Mouse (Mus musculus): ENCODE measurements around the gene Galns. TPM values are rescaled to one million over a fixed set of nuclear protein-coding genes. Genes with fewer than 3 reads are reported as not detected.
"Not testable (repeated sequence)": the region's sequence is repeated elsewhere in the genome, so short reads cannot be mapped to it uniquely, and the experiment has no call there.

Gene Galns
- polyA plus RNA-seq, 1 experiment from 2014 or later, result 8.2 TPM

GRCm38 (mm10) chr8:122573577-122573976 is 37.7 kb downstream of the Galns start:
- Histone ChIP-seq H3K9ac (no peak overlapping the region), H3K9me3 (replicated peaks) (no peaks in the 10 kb centered on the region), H3K27ac (replicated peaks) (peak overlapping the region; percentile 80), H3K4me2 (0 out of 2 replicates have a peak overlapping the region, but pooled peaks have one; percentile 7), H3K36me3 (replicated peaks) (peaks cover 56% of the 10 kb centered on the region), H3K27me3 (no peaks in the 10 kb centered on the region; the same call in 1 of the 2 replicates), H3K4me1 (replicated peaks) (peaks cover 88% of the 10 kb centered on the region), H3K4me3 (replicated peaks) (no peak overlapping the region)
- ATAC-seq (ENCODE audit: insufficient read depth), result no peak
- 40% methylated on average over 9 of the region's 9 CpGs for WGBS (ENCODE audit: insufficient replicate concordance)

DNA sequence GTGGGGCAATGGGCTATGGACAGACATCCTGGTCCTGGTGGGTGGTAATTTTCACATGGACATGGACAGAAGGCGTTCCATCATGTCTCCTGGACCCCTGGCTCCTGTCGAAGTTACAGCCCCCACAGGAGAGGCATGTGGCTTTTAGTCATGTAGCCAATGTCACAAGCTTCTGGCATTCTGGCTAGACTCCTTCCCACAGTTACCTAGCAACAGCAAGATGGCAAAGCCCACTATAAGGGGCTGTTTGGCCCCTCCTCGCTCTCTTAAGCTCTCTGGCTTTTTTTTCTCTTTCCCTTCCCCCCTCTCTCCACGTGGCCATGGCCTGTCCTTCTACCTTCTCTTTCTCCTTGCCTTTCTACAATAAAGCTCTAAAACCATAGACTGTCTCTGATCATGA is 38.1 kb downstream of the Galns start:
- H3K9me3 ChIP-seq (replicated peaks); H3K9ac ChIP-seq; ATAC-seq (ENCODE audit: insufficient read depth); H3K4me3 ChIP-seq (replicated peaks); H3K27me3 ChIP-seq: not testable (repeated sequence)
- Histone ChIP-seq H3K4me1 (replicated peaks) (peaks cover 88% of the 10 kb centered on the region), H3K27ac (replicated peaks) (peak overlapping the region; percentile 80), H3K4me2 (0 out of 2 replicates have a peak overlapping the region, but pooled peaks have one; percentile 7), H3K36me3 (replicated peaks) (peaks cover 56% of the 10 kb centered on the region)
- 50% methylated on average over 4 of the region's 4 CpGs for WGBS (ENCODE audit: insufficient replicate concordance)

DNA sequence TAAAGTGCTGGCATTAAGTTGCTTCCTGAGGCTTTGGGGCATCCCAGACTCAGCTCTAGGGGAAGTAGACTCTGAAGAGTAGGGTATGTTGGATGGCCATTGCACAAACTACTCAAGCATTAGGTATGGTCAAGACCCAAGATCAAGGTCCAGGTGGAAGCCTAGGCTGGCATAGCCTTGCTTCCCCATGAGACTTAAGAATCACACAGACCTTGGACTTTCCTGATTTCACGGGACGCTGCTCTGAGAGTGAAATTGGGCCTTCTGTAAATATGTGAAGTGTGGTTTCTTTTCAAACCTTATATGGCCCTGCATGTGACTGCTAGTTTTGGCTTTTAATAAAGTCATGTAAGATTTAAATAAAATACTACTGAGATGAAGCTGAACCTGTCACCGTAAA is 38.5 kb downstream of the Galns start:
- peaks cover 56% of the 10 kb centered on the region for H3K36me3 ChIP-seq (replicated peaks)
- H3K4me2 ChIP-seq, result no peak overlapping the region
- no peaks in the 10 kb centered on the region for H3K27me3 ChIP-seq
- peaks cover 88% of the 10 kb centered on the region for H3K4me1 ChIP-seq (replicated peaks)
- no peak overlapping the region for H3K4me3 ChIP-seq (replicated peaks)
- no peak overlapping the region; the same call in 1 of the 2 replicates for H3K27ac ChIP-seq (replicated peaks)
- H3K9me3 ChIP-seq (replicated peaks), result no peaks in the 10 kb centered on the region
- 92% methylated on average over 3 of the region's 3 CpGs for WGBS (ENCODE audit: insufficient replicate concordance)
- no peak for ATAC-seq (ENCODE audit: insufficient read depth)
- H3K9ac ChIP-seq, result no peak overlapping the region

- no peak overlapping the region for H3K27ac ChIP-seq (replicated peaks)
- no peak for ATAC-seq (ENCODE audit: insufficient read depth)
- H3K9ac ChIP-seq, result no peak overlapping the region
- H3K27me3 ChIP-seq, result no peaks in the 10 kb centered on the region
- H3K36me3 ChIP-seq (replicated peaks), result peaks cover 56% of the 10 kb centered on the region
- no peak overlapping the region for H3K4me3 ChIP-seq (replicated peaks)
- H3K9me3 ChIP-seq (replicated peaks), result no peaks in the 10 kb centered on the region
- 89% methylated on average over 17 of the region's 17 CpGs for WGBS (ENCODE audit: insufficient replicate concordance)
- no peak overlapping the region for H3K4me2 ChIP-seq
- peaks cover 90% of the 10 kb centered on the region for H3K4me1 ChIP-seq (replicated peaks)
These were observed 39.5 kb downstream of the Galns start for GRCm38 (mm10) chr8:122571750-122572267.

DNA sequence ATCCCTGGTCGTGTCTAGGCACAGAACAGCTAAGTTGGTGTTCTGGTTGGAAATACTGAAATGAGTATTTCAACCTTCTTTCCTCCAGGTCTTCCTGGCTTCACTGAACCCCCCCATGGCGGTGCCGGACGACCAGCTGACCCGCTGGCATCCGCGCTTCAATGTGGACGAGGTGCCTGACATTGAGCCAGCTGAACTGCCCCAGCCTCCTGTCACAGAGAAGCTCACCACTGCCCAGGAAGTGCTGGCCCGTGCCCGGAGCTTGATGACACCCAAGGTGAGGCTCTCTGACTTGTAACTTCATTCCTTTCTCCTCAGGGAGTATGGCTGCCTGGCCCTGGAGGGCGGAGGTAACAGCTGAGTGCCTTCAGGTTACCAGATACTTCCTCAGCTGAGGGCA is 40.1 kb downstream of the Galns start:
- Histone ChIP-seq H3K27me3 (no peaks in the 10 kb centered on the region), H3K4me2 (no peak overlapping the region), H3K4me3 (replicated peaks) (no peak overlapping the region), H3K9ac (no peak overlapping the region), H3K27ac (replicated peaks) (no peak overlapping the region), H3K4me1 (replicated peaks) (peaks cover 90% of the 10 kb centered on the region), H3K36me3 (replicated peaks) (peaks cover 56% of the 10 kb centered on the region), H3K9me3 (replicated peaks) (no peaks in the 10 kb centered on the region)
- 91% methylated on average over 11 of the region's 11 CpGs for WGBS (ENCODE audit: insufficient replicate concordance)
- ATAC-seq (ENCODE audit: insufficient read depth), result no peak

- H3K27ac ChIP-seq (replicated peaks), result peak overlapping the region; percentile 90; the same call in 1 of the 2 replicates
- no peaks in the 10 kb centered on the region for H3K9me3 ChIP-seq (replicated peaks)
- H3K4me3 ChIP-seq (replicated peaks), result peak overlapping the region; percentile 88
- peak overlapping the region; percentile 90 for H3K4me2 ChIP-seq
- H3K4me1 ChIP-seq (replicated peaks), result peaks cover 88% of the 10 kb centered on the region
- peaks cover 56% of the 10 kb centered on the region for H3K36me3 ChIP-seq (replicated peaks)
- WGBS (ENCODE audit: insufficient replicate concordance), result 96% methylated on average over 16 of the region's 16 CpGs
- 0 out of 2 replicates have a peak overlapping the region, but pooled peaks have one; percentile 92 for H3K9ac ChIP-seq
- ATAC-seq (ENCODE audit: insufficient read depth), result no peak
- no peaks in the 10 kb centered on the region for H3K27me3 ChIP-seq
These were observed 41.3 kb downstream of the Galns start for GRCm38 (mm10) chr8:122569996-122570395.

- ATAC-seq (ENCODE audit: insufficient read depth), result no peak
- Histone ChIP-seq H3K27me3 (no peaks in the 10 kb centered on the region), H3K9me3 (replicated peaks) (no peaks in the 10 kb centered on the region), H3K27ac (replicated peaks) (peak overlapping the region; percentile 90), H3K4me3 (replicated peaks) (peak overlapping the region; percentile 88), H3K36me3 (replicated peaks) (peaks cover 55% of the 10 kb centered on the region), H3K4me2 (peak overlapping the region; percentile 90), H3K9ac (peak overlapping the region; percentile 92), H3K4me1 (replicated peaks) (peaks cover 85% of the 10 kb centered on the region)
- WGBS (ENCODE audit: insufficient replicate concordance), result 52% methylated on average over 9 of the region's 9 CpGs
These were observed 41.9 kb downstream of the Galns start for GRCm38 (mm10) chr8:122569329-122569728.

DNA sequence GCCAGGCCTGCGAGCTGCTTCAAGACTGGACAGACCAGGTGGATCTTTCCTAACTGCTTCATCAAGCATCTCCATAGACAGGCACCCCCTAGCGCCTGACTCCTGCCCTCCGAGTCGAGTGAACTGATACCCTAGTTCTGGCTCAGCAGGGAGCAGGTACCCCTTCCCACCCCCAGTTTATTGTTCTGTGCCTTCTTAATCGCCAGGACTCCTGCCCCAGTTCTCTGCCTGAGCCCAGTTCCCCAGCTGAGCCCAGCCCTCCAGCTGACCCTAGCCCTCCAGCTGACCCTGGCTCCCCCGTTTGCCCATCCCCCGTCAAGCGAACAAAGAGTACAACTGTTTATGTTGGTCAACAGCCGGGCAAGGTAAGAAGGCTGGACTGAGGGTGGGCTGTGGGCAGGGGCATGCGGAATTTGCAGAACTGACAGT is 42.4 kb downstream of the Galns start:
- peaks cover 51% of the 10 kb centered on the region for H3K36me3 ChIP-seq (replicated peaks)
- peak overlapping the region; percentile 90 for H3K4me2 ChIP-seq
- H3K27me3 ChIP-seq, result no peaks in the 10 kb centered on the region
- H3K4me1 ChIP-seq (replicated peaks), result peaks cover 80% of the 10 kb centered on the region
- peak overlapping the region; percentile 90 for H3K27ac ChIP-seq (replicated peaks)
- peak overlapping the region; percentile 92 for H3K9ac ChIP-seq
- no peak for ATAC-seq (ENCODE audit: insufficient read depth)
- whole genome bisulfite sequencing (ENCODE audit: insufficient replicate concordance), result 10% methylated on average over 10 of the region's 10 CpGs
- no peaks in the 10 kb centered on the region for H3K9me3 ChIP-seq (replicated peaks)
- H3K4me3 ChIP-seq (replicated peaks), result peak overlapping the region; percentile 88

GRCm38 (mm10) chr8:122568109-122568504 is 43.2 kb downstream of the Galns start:
- peaks cover 72% of the 10 kb centered on the region for H3K4me1 ChIP-seq (replicated peaks)
- H3K9me3 ChIP-seq (replicated peaks), result no peaks in the 10 kb centered on the region
- peak overlapping the region; percentile 90 for H3K27ac ChIP-seq (replicated peaks)
- WGBS (ENCODE audit: insufficient replicate concordance), result under 1% methylated on average over 34 of the region's 34 CpGs
- ATAC-seq (ENCODE audit: insufficient read depth), result peak; percentile 26
- peak overlapping the region; percentile 88 for H3K4me3 ChIP-seq (replicated peaks)
- H3K27me3 ChIP-seq, result no peaks in the 10 kb centered on the region
- H3K4me2 ChIP-seq, result peak overlapping the region; percentile 90
- H3K9ac ChIP-seq, result peak overlapping the region; percentile 92
- peaks cover 43% of the 10 kb centered on the region for H3K36me3 ChIP-seq (replicated peaks)

- Histone ChIP-seq H3K36me3 (replicated peaks) (peaks cover 37% of the 10 kb centered on the region), H3K9ac (peak within 1 kb of the TSS; percentile 92), H3K4me3 (replicated peaks) (peak within 1 kb of the TSS; percentile 88), H3K9me3 (replicated peaks) (no peaks in the 10 kb centered on the region), H3K27ac (replicated peaks) (peak within 1 kb of the TSS; percentile 90), H3K4me1 (replicated peaks) (peaks cover 67% of the 10 kb centered on the region), H3K4me2 (peak within 1 kb of the TSS; percentile 90), H3K27me3 (no peaks in the 10 kb centered on the region)
- peak; percentile 94 for ATAC-seq (ENCODE audit: insufficient read depth)
- WGBS (ENCODE audit: insufficient replicate concordance), result under 1% methylated on average over 62 of the region's 62 CpGs
These were observed 43.7 kb downstream of the Galns start, which contains the start of gene Cdt1 for GRCm38 (mm10) chr8:122567361-122568108. TSS of gene Cdt1 (plus strand) at chr8:122568015.

GRCm38 (mm10) chr8:122566766-122567165 is 44.5 kb downstream of the Galns start:
- Histone ChIP-seq H3K27ac (replicated peaks) (peak overlapping the region; percentile 82), H3K4me2 (peak overlapping the region; percentile 90), H3K4me1 (replicated peaks) (peaks cover 59% of the 10 kb centered on the region), H3K27me3 (no peaks in the 10 kb centered on the region), H3K36me3 (replicated peaks) (peaks cover 29% of the 10 kb centered on the region), H3K4me3 (replicated peaks) (peak overlapping the region; percentile 88), H3K9me3 (replicated peaks) (no peaks in the 10 kb centered on the region), H3K9ac (peak overlapping the region; percentile 92)
- no peak for ATAC-seq (ENCODE audit: insufficient read depth)
- WGBS (ENCODE audit: insufficient replicate concordance), result 12% methylated on average over 6 of the region's 6 CpGs

Data from liver, embryonic 15.5 days (tissue).